Mouse (Mus musculus): ENCODE data around the gene Tubg2.

Gene Tubg2

GRCm38 (mm10) chr11:101194643-101195042 is 38.9 kb downstream of the Tubg2 start:
- no peak for DNase-seq (ENCODE audit: low spot score)

DNA sequence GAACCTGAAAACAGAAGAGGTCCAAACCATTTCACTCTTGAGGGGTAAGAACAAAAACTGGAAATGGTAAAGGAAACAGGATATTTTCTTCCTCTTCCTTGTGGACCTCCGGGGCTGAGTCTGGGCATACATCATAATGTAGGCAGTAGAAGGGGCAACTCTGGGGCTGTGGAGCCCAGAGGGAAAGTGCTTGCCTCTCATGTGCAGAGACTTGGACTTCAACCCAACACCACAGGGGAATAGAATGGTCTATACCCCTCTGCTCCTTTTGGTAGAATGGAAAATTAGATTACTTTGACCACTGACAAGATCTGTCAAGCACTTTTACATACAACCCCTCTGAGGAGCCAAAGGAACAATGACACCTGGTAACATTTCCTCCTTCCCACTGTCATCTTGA is 39.4 kb downstream of the Tubg2 start:
- no peak for DNase-seq (ENCODE audit: low spot score)

GRCm38 (mm10) chr11:101195571-101195970 is 39.9 kb downstream of the Tubg2 start:
- DNase-seq (ENCODE audit: low spot score): no peak

- DNase-seq (ENCODE audit: low spot score): no peak
Measured at GRCm38 (mm10) chr11:101196175-101196574, 40.5 kb downstream of the Tubg2 start.

- DNase-seq (ENCODE audit: low spot score): no peak
Measured at GRCm38 (mm10) chr11:101199555-101199954, 43.8 kb downstream of the Tubg2 start.

GRCm38 (mm10) chr11:101200986-101201385 is 45.3 kb downstream of the Tubg2 start:
- DNase-seq (ENCODE audit: low spot score): peak; percentile 81
